Mouse (Mus musculus): Measurements from ENCODE around the gene Ubap1l. TPM values are rescaled to one million over a fixed set of nuclear protein-coding genes. Genes with fewer than 3 reads are reported as not detected.

The Ubap1l gene
- total RNA-seq (2012; rRNA removed) (0.13 TPM in 1 of 2 replicates, not detected in the other), total RNA-seq (2014; rRNA removed) (not detected in 2 replicates), polyA plus RNA-seq (2012; ENCODE audit: insufficient read length, low read depth) (not detected in 2 replicates)

DNA sequence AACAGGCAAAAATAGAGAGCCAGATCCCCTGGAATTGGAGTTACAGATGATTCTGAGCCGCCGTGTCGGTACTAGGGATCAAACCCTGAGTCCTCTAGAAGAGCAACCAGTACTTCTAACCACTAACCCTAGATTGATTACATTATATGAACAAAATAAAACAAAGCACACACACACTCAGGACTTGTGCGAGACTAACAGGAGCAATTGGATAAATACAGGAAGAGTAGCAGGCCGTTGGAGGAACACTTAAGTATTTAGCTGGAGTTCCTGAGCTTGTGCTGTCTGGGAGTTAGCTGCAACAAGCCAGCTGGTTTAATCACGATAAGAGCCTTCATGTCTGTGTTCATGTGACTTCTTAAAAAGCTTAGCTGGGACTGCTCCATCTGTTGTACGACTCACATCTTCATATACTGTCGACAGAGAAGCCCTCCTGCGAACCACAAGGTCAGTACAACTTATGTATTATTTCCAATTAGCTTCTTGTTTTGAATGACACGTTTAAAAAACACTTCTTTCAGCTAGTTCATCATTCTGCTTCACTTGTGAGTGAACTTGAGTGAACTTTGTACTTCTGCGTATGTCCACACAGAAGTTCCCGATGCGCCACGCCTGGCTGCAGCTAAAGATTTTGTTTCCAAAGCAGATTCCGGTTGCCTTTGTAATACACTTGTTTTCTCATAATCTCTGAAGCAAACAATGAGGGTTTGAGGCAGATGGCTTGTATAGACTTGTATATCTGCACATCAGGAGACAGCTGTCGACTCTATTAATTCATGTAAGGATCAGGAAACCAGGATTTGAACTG lies at the start of gene Ubap1l:
Gene Ubap1l (plus strand): TSS at position 401 of the 808 bp plus-strand sequence.
- dilution Hi-C loops (cut with MboI; ENCODE audit: extremely low pct_ligation_motif_present, extremely low pct_unique_long_range_greater_than_20kb, low sequenced_read_pairs) (no loop called here), in situ Hi-C loops (cut with MboI; ENCODE audit: low pct_ligation_motif_present, low pct_unique_long_range_greater_than_20kb, low sequenced_read_pairs) (no loop called here)
- Histone ChIP-seq H3K79me2 (replicated peaks; ENCODE audit: control insufficient read depth, extremely low read depth, insufficient read depth, poor library complexity, severe bottlenecking) (0 out of 2 replicates have a peak, but pooled peaks cover under 1% of the 10 kb centered on the region), H3K27me3 (replicated peaks) (no peaks in the 10 kb centered on the region), H3K9me3 (replicated peaks; ENCODE audit: low read length) (no peaks in the 10 kb centered on the region), H3K27ac (ENCODE audit: insufficient read depth, low read depth) (no peak within 1 kb of the TSS), H3K4me3 (replicated peaks in 1 of 3; ENCODE audit: low read depth in 2 of 3, low read length in 2 of 3, poor library complexity in 1 of 3) (no peak within 1 kb of the TSS), H3K36me3 (replicated peaks in 1 of 2; ENCODE audit: control insufficient read depth in 1 of 2, insufficient read depth in 1 of 2, low read length in 1 of 2) (peaks cover 41 to 85% of the 10 kb centered on the region in 2 experiments), H3K4me1 (ENCODE audit: control insufficient read depth in 1 of 2, insufficient read depth in 2 of 2) (0 out of 4 replicates have a peak, but pooled peaks cover 0 to 3% of the 10 kb centered on the region in 2 experiments), H3K9ac (ENCODE audit: insufficient read depth, low read depth) (no peak within 1 kb of the TSS), H3K4me2 (ENCODE audit: insufficient read depth, low read depth, poor library complexity, severe bottlenecking) (no peak within 1 kb of the TSS)
- no peak for TF ChIP-seq ZC3H11A (IDR thresholded peaks at IDR 0.05; ENCODE audit: low read depth, low read length)
- no peak for TF ChIP-seq NRF1 (IDR thresholded peaks at IDR 0.05; ENCODE audit: low read depth, low read length)
- no peak for TF ChIP-seq RCOR1 (conservative IDR thresholded peaks at IDR 0.05; ENCODE audit: low read depth, low read length)
- no peak for TF ChIP-seq USF1 (IDR thresholded peaks at IDR 0.05; ENCODE audit: low read depth, low read length)
- no peak for TF ChIP-seq BHLHE40 (IDR thresholded peaks at IDR 0.05; ENCODE audit: low read depth, low read length)
- no peak for TF ChIP-seq ELF1 (IDR thresholded peaks at IDR 0.05; ENCODE audit: low read depth, low read length)
- no peak for TF ChIP-seq MAX (IDR thresholded peaks at IDR 0.05; ENCODE audit: low read length)
- TF ChIP-seq JUN (IDR thresholded peaks at IDR 0.05; ENCODE audit: insufficient read depth, low read depth, low read length) = no peak
- no peak for TF ChIP-seq MEF2A (IDR thresholded peaks at IDR 0.05; ENCODE audit: borderline replicate concordance, low read depth, low read length)
- TF ChIP-seq UBTF (IDR thresholded peaks at IDR 0.05; ENCODE audit: low read depth, low read length) = no peak
- TF ChIP-seq TBP (conservative IDR thresholded peaks at IDR 0.05; ENCODE audit: low read depth, low read length) = no peak
- no peak for TF ChIP-seq E2F4 (IDR thresholded peaks at IDR 0.05; ENCODE audit: insufficient replicate concordance, low read depth, low read length)
- TF ChIP-seq CHD1 (IDR thresholded peaks at IDR 0.05; ENCODE audit: low read depth, low read length) = no peak
- no peak for DNase-seq (ENCODE audit: extremely low read depth)

DNA sequence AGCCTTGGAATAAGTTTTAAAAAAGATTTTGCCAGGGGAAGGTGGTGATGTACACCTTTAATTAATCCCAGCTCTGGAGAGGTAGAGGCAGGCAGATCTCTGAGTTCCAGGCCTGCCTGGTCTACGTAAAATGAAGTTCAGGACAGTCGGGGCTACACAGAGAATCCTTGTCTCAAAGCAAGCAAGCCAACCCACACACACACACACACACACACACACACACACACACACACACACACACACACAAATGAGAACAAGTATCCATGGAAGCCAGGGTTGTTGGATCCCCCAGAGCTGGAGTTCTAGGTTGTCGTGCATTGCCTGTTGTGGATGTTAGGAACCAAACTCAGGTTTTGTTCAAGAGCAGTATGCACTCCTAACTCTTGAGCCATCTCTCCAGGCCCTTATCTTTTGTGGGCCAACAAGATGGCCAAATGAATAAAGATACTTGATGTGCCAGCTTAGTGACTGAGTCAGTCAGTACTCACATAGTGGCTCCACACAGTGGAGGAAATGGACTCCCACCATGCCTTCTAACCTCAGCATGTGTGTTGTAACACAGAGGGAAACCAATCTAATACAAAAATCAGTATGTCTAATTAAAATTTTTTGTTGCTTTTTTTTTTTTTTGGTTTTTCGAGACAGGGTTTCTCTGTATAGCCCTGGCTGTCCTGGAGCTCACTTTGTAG lies 48.0 kb upstream of the Ubap1l start:
- H3K27ac ChIP-seq (ENCODE audit: insufficient read depth, low read depth) = no peak overlapping the region
- peaks cover 40 to 73% of the 10 kb centered on the region in 2 experiments for H3K36me3 ChIP-seq (replicated peaks in 1 of 2; ENCODE audit: control insufficient read depth in 1 of 2, insufficient read depth in 1 of 2, low read length in 1 of 2)
- DNase-seq (ENCODE audit: extremely low read depth) = no peak
- H3K4me3 ChIP-seq (replicated peaks in 1 of 3; ENCODE audit: low read depth in 2 of 3, low read length in 2 of 3, poor library complexity in 1 of 3) = no peak overlapping the region
- no peak overlapping the region for H3K9ac ChIP-seq (ENCODE audit: insufficient read depth, low read depth)
- H3K4me2 ChIP-seq (ENCODE audit: insufficient read depth, low read depth, poor library complexity, severe bottlenecking) = no peak overlapping the region
- dilution Hi-C loops (cut with MboI; ENCODE audit: extremely low pct_ligation_motif_present, extremely low pct_unique_long_range_greater_than_20kb, low sequenced_read_pairs) = no loop called here
- in situ Hi-C loops (cut with MboI; ENCODE audit: low pct_ligation_motif_present, low pct_unique_long_range_greater_than_20kb, low sequenced_read_pairs) = no loop called here
- no peaks in the 10 kb centered on the region for H3K4me1 ChIP-seq (ENCODE audit: control insufficient read depth in 1 of 2, insufficient read depth in 2 of 2)
- H3K79me2 ChIP-seq (replicated peaks; ENCODE audit: control insufficient read depth, extremely low read depth, insufficient read depth, poor library complexity, severe bottlenecking) = no peaks in the 10 kb centered on the region
- TF ChIP-seq BHLHE40 (IDR thresholded peaks at IDR 0.05; ENCODE audit: low read depth, low read length) (no peak), POLR2A (IDR thresholded peaks at IDR 0.05; ENCODE audit: low read depth, low read length) (no peak), JUN (IDR thresholded peaks at IDR 0.05; ENCODE audit: insufficient read depth, low read depth, low read length) (no peak), ELF1 (IDR thresholded peaks at IDR 0.05; ENCODE audit: low read depth, low read length) (no peak), JUND (conservative IDR thresholded peaks at IDR 0.05; ENCODE audit: low read depth, low read length) (no peak), SMC3 (IDR thresholded peaks at IDR 0.05; ENCODE audit: low read depth, low read length) (no peak), CTCF (conservative IDR thresholded peaks at IDR 0.05 in 1 of 2, IDR thresholded peaks at IDR 0.05 in 1 of 2; ENCODE audit: low read depth in 2 of 2, low read length in 2 of 2) (no peak), IRF4 (IDR thresholded peaks at IDR 0.05; ENCODE audit: low read depth, low read length) (no peak), GABPA (IDR thresholded peaks at IDR 0.05; ENCODE audit: insufficient replicate concordance, low read depth, low read length) (no peak), PAX5 (IDR thresholded peaks at IDR 0.05; ENCODE audit: low read length) (no peak), KAT2A (IDR thresholded peaks at IDR 0.05; ENCODE audit: insufficient replicate concordance, low read length) (no peak), ZNF384 (IDR thresholded peaks at IDR 0.05; ENCODE audit: low read depth, low read length) (no peak), E2F4 (IDR thresholded peaks at IDR 0.05; ENCODE audit: insufficient replicate concordance, low read depth, low read length) (no peak), TBP (conservative IDR thresholded peaks at IDR 0.05; ENCODE audit: low read depth, low read length) (no peak), MAX (IDR thresholded peaks at IDR 0.05; ENCODE audit: low read length) (no peak), ZC3H11A (IDR thresholded peaks at IDR 0.05; ENCODE audit: low read depth, low read length) (no peak)
- H3K27me3 ChIP-seq (replicated peaks) = no peaks in the 10 kb centered on the region
- H3K9me3 ChIP-seq (replicated peaks; ENCODE audit: low read length) = no peaks in the 10 kb centered on the region

Measured in CH12.LX (cell line).